Mouse (Mus musculus) embryonic facial prominence, embryonic 10.5 days (tissue): ENCODE data around the gene Lrrc1. TPM values are rescaled to one million over a fixed set of nuclear protein-coding genes. Genes with fewer than 3 reads are reported as not detected.

ENCODE experiments used
- DNase-seq: peaks from one replicate; pipeline ENCODE4 v3.0.0-alpha.2; 2017; ENCODE audit warnings: low spot score
- H3K27ac ChIP-seq: fragments of 300-500 bp; sonication (generic); replicated peaks from 2 replicates; pipeline ENCODE4 v1.5.1; 2016; ENCODE audit warnings: mild to moderate bottlenecking
- H3K27me3 ChIP-seq: fragments of 300-500 bp; sonication (generic); replicated peaks from 2 replicates; pipeline ENCODE4 v1.6.1; 2016; ENCODE audit warnings: low read depth, mild to moderate bottlenecking; ENCODE audit not compliant: poor library complexity, severe bottlenecking
- H3K36me3 ChIP-seq: fragments of 300-500 bp; sonication (generic); replicated peaks from 2 replicates; pipeline ENCODE4 v1.6.1; 2016; ENCODE audit warnings: mild to moderate bottlenecking, moderate library complexity
- H3K4me1 ChIP-seq: fragments of 300-500 bp; sonication (generic); 2 replicates; pipeline ENCODE4 v1.6.1; 2016
- H3K4me3 ChIP-seq: fragments of 300-500 bp; sonication (generic); 2 replicates; pipeline ENCODE4 v1.5.1; 2016; ENCODE audit warnings: mild to moderate bottlenecking, moderate library complexity
- H3K9me3 ChIP-seq: fragments of 300-500 bp; sonication (generic); 2 replicates; pipeline ENCODE4 v1.6.1; 2016; ENCODE audit warnings: mild to moderate bottlenecking
- WGBS: fragments of 180-500 bp; shearing (Covaris S2); methylation state at CpG from one replicate; pipeline ENCODE4 v1.1.7; 2016; 5-methylcytosine and 5-hydroxymethylcytosine counted together
- polyA plus RNA-seq: library from polyadenylated mRNA; unstranded; fragments of >200 nt; fragmentation: Nextera tagmentation; extraction: Ambion mirVana; gene quantifications from 2 replicates; pipeline ENCODE4 v1.2.1, GENCODE M21; 2016

Gene Lrrc1
- polyA plus RNA-seq, 1 experiment from 2014 or later: 8.7 TPM

GRCm38 (mm10) chr9:77513892-77514291 lies 30.8 kb downstream of the Lrrc1 start:
- Histone ChIP-seq H3K4me1 (peaks cover 40% of the 10 kb centered on the region), H3K27me3 (no peaks in the 10 kb centered on the region), H3K9me3 (no peaks in the 10 kb centered on the region), H3K4me3 (no peak overlapping the region), H3K36me3 (no peaks in the 10 kb centered on the region), H3K27ac (no peak overlapping the region)
- WGBS: 68% methylated on average over 3 of the region's 3 CpGs
- DNase-seq: no peak

- Histone ChIP-seq H3K4me3 (no peak overlapping the region), H3K36me3 (no peaks in the 10 kb centered on the region), H3K4me1 (peaks cover 35% of the 10 kb centered on the region), H3K27ac (no peak overlapping the region), H3K9me3 (no peaks in the 10 kb centered on the region), H3K27me3 (no peaks in the 10 kb centered on the region)
- WGBS: 55% methylated on average over 6 of the region's 6 CpGs
- no peak for DNase-seq
Observed at GRCm38 (mm10) chr9:77512220-77512619, 32.5 kb downstream of the Lrrc1 start.

- peaks cover 34% of the 10 kb centered on the region for H3K4me1 ChIP-seq
- H3K4me3 ChIP-seq: no peak overlapping the region
- no peak overlapping the region for H3K27ac ChIP-seq
- 84% methylated on average over 8 of the region's 8 CpGs for WGBS
- no peaks in the 10 kb centered on the region for H3K9me3 ChIP-seq
- no peak for DNase-seq
- no peaks in the 10 kb centered on the region for H3K36me3 ChIP-seq
- no peaks in the 10 kb centered on the region for H3K27me3 ChIP-seq
Observed at GRCm38 (mm10) chr9:77510574-77510973, 34.1 kb downstream of the Lrrc1 start.

DNA sequence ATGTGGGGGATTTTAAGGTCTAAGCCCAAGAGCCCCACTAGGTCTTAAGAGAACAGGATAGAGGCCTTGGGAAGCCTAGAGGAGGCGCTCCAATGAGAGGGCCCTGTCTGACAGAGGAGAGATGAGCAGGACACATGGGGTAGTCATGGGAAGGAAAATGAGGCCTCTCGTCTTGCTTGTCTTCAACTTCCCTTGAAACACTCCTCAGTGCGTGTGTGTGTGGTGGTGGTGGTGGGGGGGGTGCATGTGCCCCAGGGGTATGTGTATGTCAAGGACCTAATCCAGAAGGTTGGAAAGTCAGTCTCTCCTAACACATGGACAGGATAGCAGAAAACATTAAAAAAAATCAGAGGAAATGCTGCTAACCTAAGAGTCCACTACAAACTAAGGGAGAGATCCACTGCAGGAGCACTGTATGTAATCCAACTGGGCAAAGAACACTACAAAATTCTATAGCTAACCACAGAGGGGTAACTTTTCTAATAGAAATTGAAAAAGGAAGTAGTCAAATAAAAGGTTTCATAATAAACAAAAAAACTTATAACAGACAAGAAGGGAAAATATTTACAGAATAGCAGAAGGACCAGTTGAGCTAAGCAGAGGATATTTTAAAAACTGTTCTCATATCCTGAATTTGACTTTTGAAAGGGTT lies 36.8 kb downstream of the Lrrc1 start:
- Histone ChIP-seq H3K9me3 (no peaks in the 10 kb centered on the region), H3K27me3 (no peaks in the 10 kb centered on the region), H3K4me1 (peaks cover 30% of the 10 kb centered on the region), H3K27ac (no peak overlapping the region), H3K4me3 (no peak overlapping the region), H3K36me3 (no peaks in the 10 kb centered on the region)
- WGBS: 78% methylated on average over 3 of the region's 3 CpGs
- DNase-seq: no peak

- Histone ChIP-seq H3K27me3 (no peaks in the 10 kb centered on the region), H3K9me3 (no peaks in the 10 kb centered on the region), H3K27ac (no peak overlapping the region), H3K4me3 (no peak overlapping the region), H3K36me3 (no peaks in the 10 kb centered on the region), H3K4me1 (peaks cover 27% of the 10 kb centered on the region)
- 64% methylated on average over 14 of the region's 14 CpGs for WGBS
- no peak for DNase-seq
Observed at GRCm38 (mm10) chr9:77502548-77503438, 41.9 kb downstream of the Lrrc1 start.

DNA sequence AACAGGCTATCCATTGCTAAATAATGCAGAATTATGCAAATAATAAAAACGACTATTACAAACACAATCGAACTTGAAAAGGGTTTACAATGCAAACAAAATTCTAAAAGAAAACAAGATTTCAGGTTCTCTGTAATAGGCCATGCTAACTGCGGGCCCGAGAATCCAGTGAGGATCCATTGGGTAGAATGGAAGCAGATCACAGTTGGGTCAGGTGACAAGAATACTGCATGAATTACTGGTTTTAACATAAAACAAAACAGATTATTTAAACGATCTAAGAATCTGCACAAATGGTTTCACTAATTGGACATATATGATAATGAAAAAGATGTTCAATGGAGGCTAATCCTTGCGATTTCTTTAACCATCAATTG lies 42.5 kb downstream of the Lrrc1 start:
- no peaks in the 10 kb centered on the region for H3K36me3 ChIP-seq
- H3K9me3 ChIP-seq: no peaks in the 10 kb centered on the region
- 74% methylated on average over 6 of the region's 6 CpGs for WGBS
- DNase-seq: no peak
- H3K27me3 ChIP-seq: no peaks in the 10 kb centered on the region
- H3K27ac ChIP-seq: no peak overlapping the region
- H3K4me1 ChIP-seq: peaks cover 33% of the 10 kb centered on the region
- H3K4me3 ChIP-seq: no peak overlapping the region

DNA sequence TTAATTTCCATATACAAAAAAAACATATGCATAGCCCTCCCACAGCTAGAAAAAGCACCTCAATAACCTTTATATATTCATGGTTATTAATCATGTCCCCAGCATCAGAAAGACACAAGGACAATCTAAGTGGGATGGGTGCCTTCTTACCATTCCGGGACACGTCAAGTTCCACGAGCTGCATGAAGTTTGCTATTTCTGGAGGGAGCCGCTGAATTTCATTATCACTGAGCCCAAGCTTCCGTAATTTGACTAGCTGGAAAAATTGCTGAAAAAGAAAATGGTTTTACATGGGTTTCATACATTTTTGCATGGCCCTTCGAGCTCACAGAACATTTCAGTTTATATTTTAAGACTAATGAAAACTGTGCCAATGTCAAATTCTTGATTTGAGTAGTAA lies 45.6 kb downstream of the Lrrc1 start:
- no peaks in the 10 kb centered on the region for H3K27me3 ChIP-seq
- H3K4me3 ChIP-seq: no peak overlapping the region
- H3K9me3 ChIP-seq: no peaks in the 10 kb centered on the region
- H3K27ac ChIP-seq: no peak overlapping the region
- WGBS: 88% methylated on average over 6 of the region's 6 CpGs
- DNase-seq: no peak
- H3K36me3 ChIP-seq: no peaks in the 10 kb centered on the region
- peaks cover 54% of the 10 kb centered on the region for H3K4me1 ChIP-seq

DNA sequence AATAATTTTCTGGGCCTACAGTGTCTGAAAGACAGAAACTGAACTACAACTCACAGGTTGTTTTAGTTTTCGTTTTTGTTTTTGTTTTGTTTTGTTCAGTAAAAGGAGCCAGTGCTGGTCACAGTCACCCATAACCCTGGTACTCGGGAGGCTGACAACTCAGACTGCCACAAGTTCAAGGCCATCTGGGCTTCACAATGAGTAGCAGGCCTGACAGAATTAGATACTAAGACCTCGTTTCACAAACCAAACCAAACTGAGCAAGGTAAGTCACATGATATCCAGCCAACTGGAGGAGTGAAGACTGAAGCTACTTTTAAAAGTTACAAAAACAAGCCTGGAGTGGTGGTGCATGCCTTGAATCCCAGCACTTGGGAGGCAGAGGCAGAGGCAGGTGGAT lies 46.3 kb downstream of the Lrrc1 start:
- DNase-seq: no peak
- no peaks in the 10 kb centered on the region for H3K27me3 ChIP-seq
- no peak overlapping the region for H3K27ac ChIP-seq
- no peaks in the 10 kb centered on the region for H3K9me3 ChIP-seq
- no peak overlapping the region for H3K4me3 ChIP-seq
- WGBS: 63% methylated on average over 3 of the region's 3 CpGs
- no peaks in the 10 kb centered on the region for H3K36me3 ChIP-seq
- H3K4me1 ChIP-seq: peaks cover 52% of the 10 kb centered on the region

GRCm38 (mm10) chr9:77497173-77497572 lies 47.5 kb downstream of the Lrrc1 start:
- H3K4me1 ChIP-seq: peaks cover 42% of the 10 kb centered on the region
- WGBS: 31% methylated on average over 6 of the region's 6 CpGs
- peak overlapping the region; percentile 77 for H3K27ac ChIP-seq
- H3K27me3 ChIP-seq: no peaks in the 10 kb centered on the region
- peak; percentile 44 for DNase-seq
- H3K4me3 ChIP-seq: 0 out of 2 replicates have a peak overlapping the region, but pooled peaks have one; percentile 31
- H3K36me3 ChIP-seq: no peaks in the 10 kb centered on the region
- H3K9me3 ChIP-seq: no peaks in the 10 kb centered on the region

DNA sequence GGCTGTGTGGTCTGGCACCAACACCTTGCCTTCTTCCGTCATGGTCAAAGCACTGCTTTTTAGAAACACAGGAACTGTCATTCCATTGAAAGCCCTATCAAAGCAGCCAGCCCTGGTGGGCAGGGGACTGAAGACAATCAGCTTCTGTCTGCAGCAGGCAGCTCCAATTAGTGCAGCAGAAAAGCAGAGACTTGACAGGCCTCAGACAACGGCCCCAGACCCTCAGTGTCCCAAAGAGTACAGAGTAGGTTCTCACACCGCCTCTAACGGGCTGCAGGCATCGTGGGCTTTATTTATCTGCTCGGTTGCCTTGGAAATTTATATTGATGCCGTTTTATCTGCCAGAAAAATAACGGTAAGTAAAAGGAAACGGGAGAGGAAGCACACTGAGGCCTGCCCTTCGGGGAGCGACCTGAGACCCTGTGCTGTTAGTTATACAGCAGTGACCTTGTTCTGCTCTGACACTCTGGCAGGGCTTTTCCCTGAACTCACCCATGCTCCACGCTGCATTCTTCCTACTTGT lies 48.1 kb downstream of the Lrrc1 start:
- Histone ChIP-seq H3K36me3 (no peaks in the 10 kb centered on the region), H3K27ac (peak overlapping the region; percentile 77), H3K4me3 (0 out of 2 replicates have a peak overlapping the region, but pooled peaks have one; percentile 31), H3K4me1 (peaks cover 42% of the 10 kb centered on the region), H3K27me3 (no peaks in the 10 kb centered on the region), H3K9me3 (no peaks in the 10 kb centered on the region)
- DNase-seq: peak; percentile 70
- 16% methylated on average over 12 of the region's 12 CpGs for WGBS

DNA sequence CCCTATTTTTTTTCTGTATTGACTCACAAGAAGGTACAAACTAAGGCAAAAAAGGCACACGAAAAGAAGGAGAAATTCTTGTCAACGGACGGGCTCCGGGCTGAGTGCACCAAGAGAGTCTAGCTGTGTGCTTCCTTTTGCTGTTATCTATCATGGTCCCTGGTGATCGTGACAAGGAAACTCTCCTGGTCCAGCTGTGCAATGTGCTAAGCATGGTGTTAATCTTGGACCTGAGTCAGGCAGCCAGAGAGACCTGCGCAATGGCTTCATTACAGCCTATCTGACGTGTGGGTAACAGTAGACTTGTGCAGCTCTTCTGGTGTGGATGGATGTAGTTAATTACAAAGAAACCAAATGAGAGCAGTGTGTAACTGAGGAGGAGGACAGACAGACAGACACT lies 50.4 kb downstream of the Lrrc1 start:
- Histone ChIP-seq H3K9me3 (no peaks in the 10 kb centered on the region), H3K27ac (no peak overlapping the region), H3K36me3 (no peaks in the 10 kb centered on the region), H3K27me3 (no peaks in the 10 kb centered on the region), H3K4me3 (no peak overlapping the region), H3K4me1 (peaks cover 40% of the 10 kb centered on the region)
- 92% methylated on average over 7 of the region's 7 CpGs for WGBS
- no peak for DNase-seq

DNA sequence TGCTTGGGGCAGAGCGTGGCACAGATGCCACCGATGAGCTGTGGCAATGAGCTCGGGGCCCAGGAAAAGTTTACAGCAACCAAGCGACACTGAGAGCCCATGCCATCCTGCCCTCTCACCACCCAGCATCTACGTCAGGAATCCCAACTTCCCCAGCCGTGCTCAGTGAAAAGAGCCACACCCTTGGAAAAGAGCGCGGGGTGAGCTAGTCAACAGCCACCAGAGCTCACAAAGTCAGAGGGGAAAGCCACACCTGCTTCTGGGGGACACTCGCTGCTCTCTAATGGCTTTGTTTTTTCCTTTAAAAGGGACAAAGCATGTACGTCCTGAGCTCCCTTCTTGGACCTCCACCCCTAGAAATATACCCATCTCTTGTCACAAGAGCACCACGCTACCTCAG lies 56.1 kb downstream of the Lrrc1 start:
- no peak for DNase-seq
- Histone ChIP-seq H3K4me1 (0 out of 2 replicates have a peak, but pooled peaks cover 5% of the 10 kb centered on the region), H3K9me3 (no peaks in the 10 kb centered on the region), H3K27ac (no peak overlapping the region), H3K4me3 (no peak overlapping the region), H3K36me3 (no peaks in the 10 kb centered on the region), H3K27me3 (no peaks in the 10 kb centered on the region)
- WGBS: 92% methylated on average over 11 of the region's 11 CpGs

GRCm38 (mm10) chr9:77487427-77487826 lies 57.2 kb downstream of the Lrrc1 start:
- no peak for DNase-seq
- H3K27me3 ChIP-seq: no peaks in the 10 kb centered on the region
- H3K27ac ChIP-seq: no peak overlapping the region
- no peaks in the 10 kb centered on the region for H3K9me3 ChIP-seq
- H3K4me1 ChIP-seq: peaks cover 13% of the 10 kb centered on the region
- no peak overlapping the region for H3K4me3 ChIP-seq
- H3K36me3 ChIP-seq: no peaks in the 10 kb centered on the region
- 95% methylated on average over 7 of the region's 7 CpGs for WGBS
